Mouse (Mus musculus) CD4-positive helper T cell, adult 2 months (primary cell): ENCODE data around the gene Jak2.

Experiments used
- DNase-seq: peaks from one replicate; pipeline ENCODE4 v3.0.0-alpha.2; 2012; ENCODE audit warnings: low read depth, missing footprints, low spot score

Gene Jak2

GRCm38 (mm10) chr19:29300919-29301318 lies 49.3 kb downstream of the Jak2 start:
- DNase-seq = no peak

- DNase-seq = no peak
Measured at GRCm38 (mm10) chr19:29302119-29302518, 50.5 kb downstream of the Jak2 start.

- no peak for DNase-seq
Measured at GRCm38 (mm10) chr19:29308832-29309231, 57.2 kb downstream of the Jak2 start.

- no peak for DNase-seq
Measured at GRCm38 (mm10) chr19:29311791-29312190, 60.2 kb downstream of the Jak2 start.

GRCm38 (mm10) chr19:29312661-29313060 lies 61.0 kb downstream of the Jak2 start:
- DNase-seq = no peak

GRCm38 (mm10) chr19:29323416-29324049 lies 71.9 kb downstream of the Jak2 start:
- peak; percentile 71 for DNase-seq

GRCm38 (mm10) chr19:29325053-29325851 lies 73.6 kb downstream of the Jak2 start, which contains the start of gene Insl6:
Gene Insl6, minus strand, starts transcription at chr19:29325356.
- DNase-seq = peak; percentile 71

GRCm38 (mm10) chr19:29325852-29326180 lies 74.2 kb downstream of the Jak2 start:
- no peak for DNase-seq

- DNase-seq = no peak
Measured at GRCm38 (mm10) chr19:29326396-29326795, 74.8 kb downstream of the Jak2 start.

- DNase-seq = no peak
Measured at GRCm38 (mm10) chr19:29326822-29327552, 75.4 kb downstream of the Jak2 start.

GRCm38 (mm10) chr19:29334068-29334745 lies 82.6 kb downstream of the Jak2 start, which contains the start of gene Rln1:
Gene Rln1, minus strand, starts transcription at chr19:29334670.
- no peak for DNase-seq

GRCm38 (mm10) chr19:29336624-29337023 lies 85.0 kb downstream of the Jak2 start:
- DNase-seq = no peak

- no peak for DNase-seq
Measured at GRCm38 (mm10) chr19:29341029-29341428, 89.4 kb downstream of the Jak2 start.

GRCm38 (mm10) chr19:29342281-29342680 lies 90.7 kb downstream of the Jak2 start:
- DNase-seq = no peak

GRCm38 (mm10) chr19:29344868-29345267 lies 93.2 kb downstream of the Jak2 start:
- DNase-seq = no peak

GRCm38 (mm10) chr19:29345636-29346035 lies 94.0 kb downstream of the Jak2 start:
- no peak for DNase-seq

GRCm38 (mm10) chr19:29350991-29351390 lies 99.4 kb downstream of the Jak2 start:
- no peak for DNase-seq

- DNase-seq = peak; percentile 86
Measured at GRCm38 (mm10) chr19:29354895-29355877, 103.6 kb downstream of the Jak2 start.

- DNase-seq = no peak
Measured at GRCm38 (mm10) chr19:29356281-29356680, 104.7 kb downstream of the Jak2 start.

- no peak for DNase-seq
Measured at GRCm38 (mm10) chr19:29360251-29360650, 108.6 kb downstream of the Jak2 start.
